Mouse (Mus musculus) frontal cortex, postnatal 10 days (tissue): ENCODE results near the gene Slc12a1.
"Not testable (repeated sequence)": the region's sequence is repeated elsewhere in the genome, so short reads cannot be mapped to it uniquely, and the experiment has no call there.

ENCODE experiments used
- DNase-seq, 2 experiments: peaks; one replicate each; pipeline ENCODE4 v3.0.0; 2022; ENCODE audit warnings: low spot score in 2 of 2, mixed read lengths in 1 of 2

Slc12a1 gene

GRCm38 (mm10) chr2:125152388-125152787, at the start of gene Slc12a1:
Gene Slc12a1 (plus strand): TSS chr2:125152505.
- no peak for DNase-seq

- not testable (repeated sequence) for DNase-seq
Measured at GRCm38 (mm10) chr2:125104491-125104890, 47.8 kb upstream of the Slc12a1 start.

- DNase-seq, result not testable (repeated sequence)
Measured at GRCm38 (mm10) chr2:125106536-125106935, 45.8 kb upstream of the Slc12a1 start.

GRCm38 (mm10) chr2:125119381-125120110, 32.8 kb upstream of the Slc12a1 start:
- peak in 1 of 2 experiments; percentile 22 for DNase-seq

- DNase-seq, result no peak
Measured at GRCm38 (mm10) chr2:125122288-125122623, 30.0 kb upstream of the Slc12a1 start.

- peak in 1 of 2 experiments; percentile 57 for DNase-seq
Measured at GRCm38 (mm10) chr2:125122624-125123476, 29.5 kb upstream of the Slc12a1 start.

- peak; percentile 64 to 81 for DNase-seq
Measured at GRCm38 (mm10) chr2:125123477-125123852, 28.8 kb upstream of the Slc12a1 start, which contains the start of gene Myef2. Gene Myef2 (minus strand): TSS chr2:125123661.

GRCm38 (mm10) chr2:125125824-125126223, 26.5 kb upstream of the Slc12a1 start:
- no peak for DNase-seq

- DNase-seq, result no peak
Measured at GRCm38 (mm10) chr2:125126792-125127191, 25.5 kb upstream of the Slc12a1 start.

- DNase-seq, result no peak
Measured at GRCm38 (mm10) chr2:125134113-125134512, 18.2 kb upstream of the Slc12a1 start.

- peak in 1 of 2 experiments; percentile 20 for DNase-seq
Measured at GRCm38 (mm10) chr2:125135903-125136811, 16.1 kb upstream of the Slc12a1 start, which contains the start of gene Ctxn2. Gene Ctxn2 (plus strand): TSS chr2:125136692.

GRCm38 (mm10) chr2:125136846-125137245, 15.5 kb upstream of the Slc12a1 start:
- no peak for DNase-seq

GRCm38 (mm10) chr2:125142336-125142735, 10.0 kb upstream of the Slc12a1 start:
- no peak for DNase-seq

- DNase-seq, result no peak
Measured at GRCm38 (mm10) chr2:125154294-125154693, 2.0 kb downstream of the Slc12a1 start.

- no peak for DNase-seq
Measured at GRCm38 (mm10) chr2:125155504-125155903, 3.2 kb downstream of the Slc12a1 start.

- DNase-seq, result no peak
Measured at GRCm38 (mm10) chr2:125162012-125162470, 9.7 kb downstream of the Slc12a1 start.

GRCm38 (mm10) chr2:125178225-125178798, 26.0 kb downstream of the Slc12a1 start:
- DNase-seq, result peak in 1 of 2 experiments; percentile 6

- DNase-seq, result no peak
Measured at GRCm38 (mm10) chr2:125187904-125188303, 35.6 kb downstream of the Slc12a1 start.

- DNase-seq, result peak in 1 of 2 experiments; percentile 57
Measured at GRCm38 (mm10) chr2:125189197-125189596, 36.9 kb downstream of the Slc12a1 start.

- DNase-seq, result no peak
Measured at GRCm38 (mm10) chr2:125192905-125193304, 40.6 kb downstream of the Slc12a1 start.

GRCm38 (mm10) chr2:125196771-125197170, 44.5 kb downstream of the Slc12a1 start:
- DNase-seq, result no peak
